Mouse (Mus musculus): ENCODE data around the gene Slc7a11. TPM values are rescaled to one million over a fixed set of nuclear protein-coding genes. Genes with fewer than 3 reads are reported as not detected.

The Slc7a11 gene
- polyA plus RNA-seq, 1 experiment from 2014 or later, result 2.4 TPM

DNA sequence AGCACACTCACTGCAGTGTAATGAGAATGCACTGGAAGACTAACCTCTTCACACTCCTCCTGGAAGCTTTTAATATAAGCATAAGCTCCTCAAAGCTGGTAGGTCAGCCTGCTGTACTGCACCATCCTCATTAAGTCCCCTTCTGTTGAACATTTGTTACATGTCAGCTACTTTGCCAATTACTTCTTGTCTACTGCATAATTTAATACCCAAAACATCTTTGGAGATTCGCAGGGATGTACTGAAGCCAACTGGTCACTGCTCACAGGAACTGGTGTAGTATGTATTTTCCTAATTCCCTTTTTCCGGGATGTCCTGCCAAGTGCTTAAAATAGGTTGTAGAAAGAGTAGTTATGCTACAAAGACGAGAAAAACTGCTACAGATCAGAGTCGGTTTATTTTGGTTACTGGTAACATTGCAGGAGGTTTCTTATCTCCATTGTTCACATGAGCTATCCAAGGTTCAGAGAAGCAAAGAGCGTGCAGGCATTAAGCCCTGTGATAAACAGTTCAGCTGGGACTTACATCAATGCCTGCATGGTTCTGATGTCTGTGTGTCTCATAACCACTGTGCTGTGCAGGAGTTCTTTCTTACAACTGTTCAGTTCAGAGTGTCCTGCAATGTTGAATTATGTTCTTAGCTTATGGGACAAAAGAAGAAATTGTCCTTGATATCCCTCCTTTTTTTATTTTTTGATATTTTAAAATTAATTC lies 439.3 kb downstream of the Slc7a11 start:
- WGBS, result 13% methylated on average over 5 of the region's 5 CpGs
- Histone ChIP-seq H3K36me3 (ENCODE audit: control insufficient read depth, insufficient read depth, low read length) (no peaks in the 10 kb centered on the region), H3K27ac (replicated peaks) (no peak overlapping the region; the same call in 1 of the 2 replicates), H3K4me1 (replicated peaks; ENCODE audit: control insufficient read depth, insufficient read depth) (no peaks in the 10 kb centered on the region), H3K9me3 (ENCODE audit: control insufficient read depth, low read length) (no peaks in the 10 kb centered on the region), H3K27me3 (ENCODE audit: control insufficient read depth, insufficient read depth, low read length) (no peaks in the 10 kb centered on the region), H3K9ac (ENCODE audit: low read length) (no peak overlapping the region), H3K4me3 (ENCODE audit: low read depth, low read length) (no peak overlapping the region), H3K4me2 (replicated peaks; ENCODE audit: low read depth) (no peak overlapping the region)
- TF ChIP-seq EP300 (optimal IDR thresholded peaks at IDR 0.05) (no peak), CTCF (IDR thresholded peaks at IDR 0.05; ENCODE audit: low read depth) (no peak)
- DNase-seq (ENCODE audit: low spot score) (no peak), ATAC-seq (ENCODE audit: low FRiP score, low TSS enrichment) (no peak; the same call in 1 of the 2 replicates)

DNA sequence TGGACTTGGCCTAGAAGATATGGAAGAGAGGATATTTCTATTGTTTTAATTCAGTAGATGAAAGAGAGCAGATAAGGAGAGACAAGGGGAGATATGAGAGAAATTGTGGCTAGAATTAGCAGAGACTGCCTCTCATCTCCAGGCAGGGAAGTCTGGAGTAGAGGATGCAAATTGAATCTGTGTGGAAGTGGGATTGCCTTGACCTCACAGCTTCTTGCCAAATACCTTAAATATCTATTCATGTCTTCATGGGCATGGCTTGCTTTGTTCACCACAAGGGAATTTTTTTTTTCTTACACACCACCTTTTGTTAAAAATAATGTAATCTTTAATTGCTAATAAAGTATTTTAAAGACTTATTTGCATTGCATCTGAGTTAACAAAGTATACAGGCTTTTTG lies 441.3 kb downstream of the Slc7a11 start:
- H3K4me3 ChIP-seq (ENCODE audit: low read depth, low read length), result no peak overlapping the region
- no peaks in the 10 kb centered on the region for H3K36me3 ChIP-seq (ENCODE audit: control insufficient read depth, insufficient read depth, low read length)
- no peak overlapping the region for H3K27ac ChIP-seq (replicated peaks)
- no peak overlapping the region for H3K4me2 ChIP-seq (replicated peaks; ENCODE audit: low read depth)
- H3K4me1 ChIP-seq (replicated peaks; ENCODE audit: control insufficient read depth, insufficient read depth), result no peaks in the 10 kb centered on the region
- H3K9me3 ChIP-seq (ENCODE audit: control insufficient read depth, low read length), result no peaks in the 10 kb centered on the region
- no peak overlapping the region for H3K9ac ChIP-seq (ENCODE audit: low read length)
- no peak for ATAC-seq (ENCODE audit: low FRiP score, low TSS enrichment)
- TF ChIP-seq EP300 (optimal IDR thresholded peaks at IDR 0.05) (no peak), CTCF (IDR thresholded peaks at IDR 0.05; ENCODE audit: low read depth) (no peak)
- DNase-seq (ENCODE audit: low spot score), result no peak
- H3K27me3 ChIP-seq (ENCODE audit: control insufficient read depth, insufficient read depth, low read length), result no peaks in the 10 kb centered on the region

DNA sequence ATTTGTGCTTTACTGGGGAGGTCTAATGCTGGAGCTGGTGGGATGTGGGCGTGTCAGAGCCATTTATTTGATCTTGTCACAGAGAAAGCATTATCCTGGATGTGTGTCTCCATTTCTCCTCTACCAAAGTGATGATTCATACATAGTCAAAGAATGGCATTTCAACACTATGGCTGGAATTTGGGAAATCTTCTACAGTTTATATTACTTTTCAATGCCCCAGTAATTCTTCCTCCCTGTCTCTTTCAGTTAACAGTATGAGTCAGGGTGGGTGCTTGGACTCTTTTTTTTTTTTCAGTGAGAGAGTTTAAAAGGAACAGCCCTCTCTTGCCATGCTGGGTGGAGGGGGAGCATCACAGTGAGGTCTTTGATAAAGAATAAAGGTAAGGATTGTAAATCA lies 441.8 kb downstream of the Slc7a11 start:
- H3K9me3 ChIP-seq (ENCODE audit: control insufficient read depth, low read length), result no peaks in the 10 kb centered on the region
- no peak overlapping the region for H3K4me2 ChIP-seq (replicated peaks; ENCODE audit: low read depth)
- TF ChIP-seq EP300 (optimal IDR thresholded peaks at IDR 0.05), result no peak
- TF ChIP-seq CTCF (IDR thresholded peaks at IDR 0.05; ENCODE audit: low read depth), result no peak
- H3K4me1 ChIP-seq (replicated peaks; ENCODE audit: control insufficient read depth, insufficient read depth), result no peaks in the 10 kb centered on the region
- H3K27ac ChIP-seq (replicated peaks), result no peak overlapping the region
- H3K27me3 ChIP-seq (ENCODE audit: control insufficient read depth, insufficient read depth, low read length), result no peaks in the 10 kb centered on the region
- H3K9ac ChIP-seq (ENCODE audit: low read length), result no peak overlapping the region
- DNase-seq (ENCODE audit: low spot score) (no peak), ATAC-seq (ENCODE audit: low FRiP score, low TSS enrichment) (no peak)
- WGBS, result 48% methylated on average over 1 of the region's 1 CpGs
- no peak overlapping the region for H3K4me3 ChIP-seq (ENCODE audit: low read depth, low read length)
- no peaks in the 10 kb centered on the region for H3K36me3 ChIP-seq (ENCODE audit: control insufficient read depth, insufficient read depth, low read length)

DNA sequence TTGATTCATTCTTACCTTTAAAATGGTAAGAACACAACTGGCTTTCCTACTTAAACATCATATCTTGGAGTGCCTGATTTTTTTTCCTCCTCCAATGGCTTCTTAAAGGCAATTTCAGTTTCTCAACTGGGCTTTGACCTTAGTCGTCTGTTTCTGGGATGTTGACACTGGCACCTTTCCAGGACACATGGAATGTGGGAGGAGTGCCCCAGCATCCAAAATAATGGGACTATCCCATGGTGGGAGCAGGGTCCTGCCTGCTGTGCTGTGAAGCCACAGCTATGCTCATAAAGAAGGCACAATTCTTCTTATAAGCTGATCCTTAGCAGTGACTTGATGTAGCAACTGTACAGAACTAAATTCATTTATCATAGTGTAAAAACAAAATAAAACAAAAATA lies 450.5 kb downstream of the Slc7a11 start:
- DNase-seq (ENCODE audit: low spot score), result no peak
- Histone ChIP-seq H3K36me3 (ENCODE audit: control insufficient read depth, insufficient read depth, low read length) (no peaks in the 10 kb centered on the region), H3K27ac (replicated peaks) (no peak overlapping the region), H3K9ac (ENCODE audit: low read length) (no peak overlapping the region), H3K4me3 (ENCODE audit: low read depth, low read length) (no peak overlapping the region), H3K4me2 (replicated peaks; ENCODE audit: low read depth) (no peak overlapping the region), H3K4me1 (replicated peaks; ENCODE audit: control insufficient read depth, insufficient read depth) (no peaks in the 10 kb centered on the region), H3K27me3 (ENCODE audit: control insufficient read depth, insufficient read depth, low read length) (no peaks in the 10 kb centered on the region), H3K9me3 (ENCODE audit: control insufficient read depth, low read length) (no peaks in the 10 kb centered on the region)
- no peak for ATAC-seq (ENCODE audit: low FRiP score, low TSS enrichment)
- WGBS, result 7% methylated on average over 1 of the region's 1 CpGs
- TF ChIP-seq CTCF (IDR thresholded peaks at IDR 0.05; ENCODE audit: low read depth) (no peak), EP300 (optimal IDR thresholded peaks at IDR 0.05) (no peak)

DNA sequence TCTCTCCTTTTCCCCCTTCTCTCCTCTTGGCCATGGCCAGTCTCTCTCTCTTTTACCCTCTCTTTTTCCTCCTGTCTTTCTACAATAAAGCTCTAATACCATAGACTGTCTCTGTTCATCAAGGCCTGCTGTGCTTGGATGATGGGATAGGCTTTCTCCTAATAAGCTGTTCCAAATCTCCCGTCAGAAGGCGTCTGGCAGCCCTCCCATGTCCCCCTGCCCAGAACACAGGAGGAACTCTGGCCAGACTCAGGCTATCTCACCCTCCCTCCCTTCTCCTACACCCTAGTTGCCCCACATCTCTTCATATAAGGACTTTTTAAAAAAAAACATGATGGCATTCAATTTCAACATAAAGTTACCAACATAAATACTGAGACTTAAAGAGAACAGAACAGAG lies 456.2 kb downstream of the Slc7a11 start:
- Histone ChIP-seq H3K4me3 (ENCODE audit: low read depth, low read length) (no peak overlapping the region), H3K9ac (ENCODE audit: low read length) (no peak overlapping the region), H3K27ac (replicated peaks) (no peak overlapping the region), H3K36me3 (ENCODE audit: control insufficient read depth, insufficient read depth, low read length) (no peaks in the 10 kb centered on the region), H3K4me2 (replicated peaks; ENCODE audit: low read depth) (no peak overlapping the region), H3K9me3 (ENCODE audit: control insufficient read depth, low read length) (no peaks in the 10 kb centered on the region), H3K4me1 (replicated peaks; ENCODE audit: control insufficient read depth, insufficient read depth) (no peaks in the 10 kb centered on the region), H3K27me3 (ENCODE audit: control insufficient read depth, insufficient read depth, low read length) (no peaks in the 10 kb centered on the region)
- no peak for TF ChIP-seq EP300 (optimal IDR thresholded peaks at IDR 0.05)
- TF ChIP-seq CTCF (IDR thresholded peaks at IDR 0.05; ENCODE audit: low read depth), result no peak
- WGBS, result 80% methylated on average over 2 of the region's 2 CpGs
- ATAC-seq (ENCODE audit: low FRiP score, low TSS enrichment), result no peak
- no peak for DNase-seq (ENCODE audit: low spot score)

DNA sequence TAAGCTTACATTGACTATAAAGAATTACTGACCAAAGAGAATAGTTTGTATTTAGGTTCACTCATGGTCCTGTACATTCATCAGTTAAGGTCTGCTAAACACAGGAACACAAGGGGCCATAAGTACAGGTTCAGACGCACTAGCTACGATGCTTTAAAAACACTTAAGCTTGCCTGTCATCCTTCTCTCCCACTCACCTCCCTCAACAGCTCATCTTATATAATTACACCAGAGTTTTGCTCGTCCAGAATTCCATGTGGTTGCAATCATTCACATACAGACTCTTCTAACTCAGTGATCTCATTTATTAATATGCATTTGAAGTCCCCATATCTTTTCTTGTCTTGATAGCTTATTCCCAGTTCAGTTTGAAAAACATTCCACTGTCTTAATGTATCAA lies 458.6 kb downstream of the Slc7a11 start:
- ATAC-seq (ENCODE audit: low FRiP score, low TSS enrichment) (no peak), DNase-seq (ENCODE audit: low spot score) (no peak)

More for the DNA sequence above, 458.6 kb downstream of the Slc7a11 start:
- WGBS, result 60% methylated on average over 3 of the region's 3 CpGs
- H3K4me1 ChIP-seq (replicated peaks; ENCODE audit: control insufficient read depth, insufficient read depth), result no peaks in the 10 kb centered on the region
- H3K27me3 ChIP-seq (ENCODE audit: control insufficient read depth, insufficient read depth, low read length), result no peaks in the 10 kb centered on the region
- H3K9ac ChIP-seq (ENCODE audit: low read length), result no peak overlapping the region
- TF ChIP-seq EP300 (optimal IDR thresholded peaks at IDR 0.05) (no peak), CTCF (IDR thresholded peaks at IDR 0.05; ENCODE audit: low read depth) (no peak)
- no peak overlapping the region for H3K4me3 ChIP-seq (ENCODE audit: low read depth, low read length)
- H3K4me2 ChIP-seq (replicated peaks; ENCODE audit: low read depth), result no peak overlapping the region
- H3K36me3 ChIP-seq (ENCODE audit: control insufficient read depth, insufficient read depth, low read length), result no peaks in the 10 kb centered on the region
- no peak overlapping the region for H3K27ac ChIP-seq (replicated peaks)
- no peaks in the 10 kb centered on the region for H3K9me3 ChIP-seq (ENCODE audit: control insufficient read depth, low read length)
